Mouse (Mus musculus): ENCODE results near the gene Prokr2. TPM values are rescaled to one million over a fixed set of nuclear protein-coding genes. Genes with fewer than 3 reads are reported as not detected.

The Prokr2 gene
- total and polyA plus RNA-seq, 2 experiments from 2014 or later: 0.30 to 0.76 TPM

DNA sequence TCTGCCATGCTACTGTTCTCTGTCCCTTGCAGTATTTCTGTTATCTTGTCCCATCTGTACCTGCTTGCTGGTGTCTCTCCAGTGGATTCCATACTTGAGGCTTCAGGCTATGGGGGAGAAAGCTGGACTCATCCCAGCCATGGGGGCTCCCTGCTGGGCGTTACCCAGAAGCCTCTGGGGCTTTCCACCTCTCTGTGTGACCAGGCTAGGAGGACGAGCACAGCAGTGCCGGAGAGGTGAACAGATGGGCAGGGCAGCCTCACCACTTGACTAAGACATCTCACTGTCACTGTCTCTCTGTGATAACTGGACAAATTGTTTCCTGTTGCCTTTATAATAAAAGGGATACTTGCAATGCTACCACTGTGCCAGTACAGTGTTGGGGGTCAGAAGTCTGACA is 9.5 kb downstream of the Prokr2 start:
- Histone ChIP-seq H3K9me3 (replicated peaks; ENCODE audit: control insufficient read depth, low read length) (no peaks in the 10 kb centered on the region), H3K4me1 (ENCODE audit: control insufficient read depth, insufficient read depth) (no peaks in the 10 kb centered on the region), H3K27ac (ENCODE audit: low read depth) (no peak overlapping the region), H3K9ac (replicated peaks; ENCODE audit: low read depth, low read length) (no peak overlapping the region), H3K36me3 (replicated peaks; ENCODE audit: control insufficient read depth, insufficient read depth, low read length) (no peaks in the 10 kb centered on the region), H3K4me3 (ENCODE audit: low read depth, low read length) (no peak overlapping the region), H3K27me3 (ENCODE audit: control insufficient read depth, insufficient read depth, low read length) (no peaks in the 10 kb centered on the region), H3K4me2 (ENCODE audit: low read depth, low read length) (no peak overlapping the region)
- TF ChIP-seq CTCF (IDR thresholded peaks at IDR 0.05; ENCODE audit: low read depth): no peak
- TF ChIP-seq EP300 (IDR thresholded peaks at IDR 0.05; ENCODE audit: low read depth): no peak
- no peak for DNase-seq (ENCODE audit: low spot score)
- no peak for ATAC-seq (ENCODE audit: insufficient read depth, low read depth)
- 90% methylated on average over 3 of the region's 3 CpGs for WGBS

DNA sequence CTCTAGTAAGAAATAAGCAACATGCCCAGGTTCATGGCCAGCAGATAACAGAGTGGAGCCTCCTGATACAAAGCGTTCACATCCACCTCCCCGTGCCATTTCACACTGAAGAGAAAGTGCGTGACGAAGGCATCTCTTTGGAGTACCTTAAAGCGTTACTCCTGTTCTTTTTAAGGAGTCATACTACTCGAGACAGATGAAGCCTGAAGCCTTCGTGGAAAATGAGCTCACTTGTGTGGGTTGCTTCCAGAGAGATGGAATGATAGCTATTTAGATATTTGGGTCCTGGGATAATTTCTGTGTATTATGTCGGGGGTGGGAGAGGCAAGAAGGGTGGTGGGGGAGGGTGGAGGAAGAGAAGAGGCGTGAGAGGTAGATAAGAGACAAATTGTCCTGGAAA is 10.1 kb downstream of the Prokr2 start:
- ATAC-seq (ENCODE audit: insufficient read depth, low read depth) (no peak), DNase-seq (ENCODE audit: low spot score) (no peak)
- Histone ChIP-seq H3K4me3 (ENCODE audit: low read depth, low read length) (no peak overlapping the region), H3K27ac (ENCODE audit: low read depth) (no peak overlapping the region), H3K9ac (replicated peaks; ENCODE audit: low read depth, low read length) (no peak overlapping the region), H3K36me3 (replicated peaks; ENCODE audit: control insufficient read depth, insufficient read depth, low read length) (no peaks in the 10 kb centered on the region), H3K4me1 (ENCODE audit: control insufficient read depth, insufficient read depth) (no peaks in the 10 kb centered on the region), H3K27me3 (ENCODE audit: control insufficient read depth, insufficient read depth, low read length) (no peaks in the 10 kb centered on the region), H3K9me3 (replicated peaks; ENCODE audit: control insufficient read depth, low read length) (no peaks in the 10 kb centered on the region), H3K4me2 (ENCODE audit: low read depth, low read length) (no peak overlapping the region)
- 59% methylated on average over 9 of the region's 9 CpGs for WGBS
- TF ChIP-seq CTCF (IDR thresholded peaks at IDR 0.05; ENCODE audit: low read depth): no peak
- TF ChIP-seq EP300 (IDR thresholded peaks at IDR 0.05; ENCODE audit: low read depth): no peak

DNA sequence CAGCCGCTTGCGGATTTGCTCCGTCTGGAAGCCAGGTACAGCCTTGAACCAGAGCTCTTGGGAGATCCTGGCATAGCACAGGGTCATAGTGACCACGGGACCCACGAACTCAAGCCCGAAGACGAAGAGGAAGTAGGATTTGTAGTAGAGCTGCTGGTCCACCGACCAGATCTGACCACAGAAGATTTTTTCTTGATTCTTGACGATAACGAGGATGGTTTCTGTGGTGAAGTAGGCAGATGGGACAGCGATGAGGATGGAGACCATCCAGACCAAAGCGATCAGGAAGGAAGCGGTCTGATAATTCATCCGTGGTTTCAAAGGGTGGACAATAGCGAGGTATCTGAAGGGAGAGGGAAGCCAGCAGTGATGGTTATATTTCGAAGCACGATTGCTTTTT is 11.5 kb downstream of the Prokr2 start:
- Histone ChIP-seq H3K27me3 (ENCODE audit: control insufficient read depth, insufficient read depth, low read length) (no peaks in the 10 kb centered on the region), H3K4me1 (ENCODE audit: control insufficient read depth, insufficient read depth) (no peaks in the 10 kb centered on the region), H3K9me3 (replicated peaks; ENCODE audit: control insufficient read depth, low read length) (no peaks in the 10 kb centered on the region), H3K36me3 (replicated peaks; ENCODE audit: control insufficient read depth, insufficient read depth, low read length) (no peaks in the 10 kb centered on the region), H3K27ac (ENCODE audit: low read depth) (no peak overlapping the region), H3K4me3 (ENCODE audit: low read depth, low read length) (no peak overlapping the region), H3K4me2 (ENCODE audit: low read depth, low read length) (no peak overlapping the region), H3K9ac (replicated peaks; ENCODE audit: low read depth, low read length) (no peak overlapping the region)
- TF ChIP-seq EP300 (IDR thresholded peaks at IDR 0.05; ENCODE audit: low read depth) (no peak), CTCF (IDR thresholded peaks at IDR 0.05; ENCODE audit: low read depth) (no peak)
- 84% methylated on average over 17 of the region's 17 CpGs for WGBS
- no peak for DNase-seq (ENCODE audit: low spot score)
- ATAC-seq (ENCODE audit: insufficient read depth, low read depth): no peak

DNA sequence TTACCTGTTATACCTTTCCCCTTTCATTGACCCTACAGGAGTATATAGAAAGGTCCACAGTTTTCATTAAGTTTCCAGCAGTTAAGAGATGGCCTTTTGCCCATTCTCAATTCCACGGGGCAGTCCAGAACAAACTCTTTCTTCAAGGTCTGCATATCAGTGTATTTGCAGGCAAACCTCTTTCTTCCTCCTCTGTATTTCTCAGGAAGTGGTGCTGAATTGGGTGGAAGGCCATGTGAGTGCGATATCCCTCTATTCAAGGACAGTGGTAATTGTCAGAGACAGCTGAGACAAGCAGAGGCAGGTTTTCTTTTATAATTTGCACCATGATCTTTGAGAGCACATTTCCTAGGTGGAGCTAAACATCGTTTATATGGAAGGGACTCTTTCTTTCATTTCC is 16.8 kb downstream of the Prokr2 start:
- Histone ChIP-seq H3K27me3 (ENCODE audit: control insufficient read depth, insufficient read depth, low read length) (no peaks in the 10 kb centered on the region), H3K9me3 (replicated peaks; ENCODE audit: control insufficient read depth, low read length) (no peaks in the 10 kb centered on the region), H3K4me2 (ENCODE audit: low read depth, low read length) (no peak overlapping the region), H3K4me1 (ENCODE audit: control insufficient read depth, insufficient read depth) (no peaks in the 10 kb centered on the region), H3K36me3 (replicated peaks; ENCODE audit: control insufficient read depth, insufficient read depth, low read length) (no peaks in the 10 kb centered on the region), H3K9ac (replicated peaks; ENCODE audit: low read depth, low read length) (no peak overlapping the region), H3K27ac (ENCODE audit: low read depth) (no peak overlapping the region), H3K4me3 (ENCODE audit: low read depth, low read length) (no peak overlapping the region)
- peak; percentile 15 for DNase-seq (ENCODE audit: low spot score)
- TF ChIP-seq EP300 (IDR thresholded peaks at IDR 0.05; ENCODE audit: low read depth) (no peak), CTCF (IDR thresholded peaks at IDR 0.05; ENCODE audit: low read depth) (no peak)
- 51% methylated on average over 3 of the region's 3 CpGs for WGBS
- ATAC-seq (ENCODE audit: insufficient read depth, low read depth): 0 out of 2 replicates have a peak, but pooled peaks have one; percentile 17

DNA sequence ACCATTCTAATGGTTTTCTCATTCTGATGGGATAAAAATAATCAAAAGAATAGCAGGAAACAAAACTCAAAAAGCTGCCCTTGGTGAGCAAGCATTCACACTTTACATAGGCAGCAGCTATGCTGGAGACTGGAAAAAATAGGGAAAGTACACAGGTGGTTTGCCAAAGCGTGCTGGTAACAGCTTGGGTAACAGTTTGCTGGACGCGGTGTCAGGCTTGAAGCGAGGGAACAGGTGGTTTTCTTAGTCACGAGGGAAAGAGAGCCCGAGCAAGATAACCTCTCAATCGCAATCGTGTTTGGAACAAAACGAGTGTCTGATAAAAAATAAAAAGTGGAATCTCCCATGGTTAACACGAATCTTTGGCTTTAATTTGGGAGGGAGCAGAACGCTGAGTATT is 41.4 kb downstream of the Prokr2 start:
- Histone ChIP-seq H3K9ac (replicated peaks; ENCODE audit: low read depth, low read length) (no peak overlapping the region), H3K4me3 (ENCODE audit: low read depth, low read length) (no peak overlapping the region), H3K36me3 (replicated peaks; ENCODE audit: control insufficient read depth, insufficient read depth, low read length) (no peaks in the 10 kb centered on the region), H3K27ac (ENCODE audit: low read depth) (no peak overlapping the region), H3K27me3 (ENCODE audit: control insufficient read depth, insufficient read depth, low read length) (no peaks in the 10 kb centered on the region), H3K4me1 (ENCODE audit: control insufficient read depth, insufficient read depth) (no peaks in the 10 kb centered on the region), H3K4me2 (ENCODE audit: low read depth, low read length) (no peak overlapping the region), H3K9me3 (replicated peaks; ENCODE audit: control insufficient read depth, low read length) (no peaks in the 10 kb centered on the region)
- no peak for ATAC-seq (ENCODE audit: insufficient read depth, low read depth)
- WGBS: 64% methylated on average over 11 of the region's 11 CpGs
- no peak for TF ChIP-seq CTCF (IDR thresholded peaks at IDR 0.05; ENCODE audit: low read depth)
- no peak for TF ChIP-seq EP300 (IDR thresholded peaks at IDR 0.05; ENCODE audit: low read depth)
- no peak for DNase-seq (ENCODE audit: low spot score)

DNA sequence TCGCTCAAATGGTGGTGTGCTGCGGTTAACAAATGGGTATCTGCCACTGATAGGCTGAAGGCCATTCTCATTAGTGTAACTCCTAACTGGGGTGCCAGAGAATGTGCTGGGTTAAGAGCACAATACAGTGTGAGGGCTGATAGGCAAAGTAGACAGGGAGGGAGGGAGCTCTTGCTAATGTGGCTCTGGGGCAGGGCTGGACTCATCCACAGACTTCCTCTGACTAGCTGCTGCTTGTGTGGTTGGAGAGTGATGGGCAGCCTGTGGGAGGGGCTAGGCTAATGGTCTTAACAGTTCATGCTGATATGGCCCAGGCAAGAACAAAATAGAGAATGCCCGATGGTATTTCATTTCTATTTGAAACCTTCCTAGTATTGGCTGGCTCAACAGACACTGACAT is 44.0 kb downstream of the Prokr2 start:
- no peak overlapping the region for H3K27ac ChIP-seq (ENCODE audit: low read depth)
- WGBS: 60% methylated on average over 3 of the region's 3 CpGs
- H3K9me3 ChIP-seq (replicated peaks; ENCODE audit: control insufficient read depth, low read length): no peaks in the 10 kb centered on the region
- no peak overlapping the region for H3K9ac ChIP-seq (replicated peaks; ENCODE audit: low read depth, low read length)
- no peaks in the 10 kb centered on the region for H3K4me1 ChIP-seq (ENCODE audit: control insufficient read depth, insufficient read depth)
- H3K36me3 ChIP-seq (replicated peaks; ENCODE audit: control insufficient read depth, insufficient read depth, low read length): no peaks in the 10 kb centered on the region
- ATAC-seq (ENCODE audit: insufficient read depth, low read depth): no peak
- no peak for DNase-seq (ENCODE audit: low spot score)
- no peak overlapping the region for H3K4me3 ChIP-seq (ENCODE audit: low read depth, low read length)
- H3K4me2 ChIP-seq (ENCODE audit: low read depth, low read length): no peak overlapping the region
- TF ChIP-seq EP300 (IDR thresholded peaks at IDR 0.05; ENCODE audit: low read depth) (no peak), CTCF (IDR thresholded peaks at IDR 0.05; ENCODE audit: low read depth) (no peak)
- no peaks in the 10 kb centered on the region for H3K27me3 ChIP-seq (ENCODE audit: control insufficient read depth, insufficient read depth, low read length)

All from heart, postnatal 0 days (tissue).